Mouse (Mus musculus): ENCODE results near the gene Cisd1. TPM values are rescaled to one million over a fixed set of nuclear protein-coding genes. Genes with fewer than 3 reads are reported as not detected.

Cisd1 gene
- polyA plus RNA-seq, 1 experiment from 2014 or later = 88.0 TPM

GRCm38 (mm10) chr10:71284511-71285125 is 60.1 kb downstream of the Cisd1 start:
- H3K36me3 ChIP-seq = no peaks in the 10 kb centered on the region
- peak; percentile 77 for ATAC-seq (ENCODE audit: low FRiP score, low read depth)
- H3K4me1 ChIP-seq = peaks cover 27% of the 10 kb centered on the region
- peak overlapping the region; percentile 58; the same call in 1 of the 2 replicates for H3K27ac ChIP-seq
- peak overlapping the region; percentile 94 for H3K9ac ChIP-seq
- no peaks in the 10 kb centered on the region for H3K9me3 ChIP-seq
- H3K4me3 ChIP-seq = peak overlapping the region; percentile 93
- 0% methylated on average over 41 of the region's 41 CpGs for WGBS
- peaks cover 6% of the 10 kb centered on the region; the same call in 1 of the 2 replicates for H3K27me3 ChIP-seq
- H3K4me2 ChIP-seq (replicated peaks) = peak overlapping the region; percentile 74

GRCm38 (mm10) chr10:71284131-71284510 is 60.6 kb downstream of the Cisd1 start:
- Histone ChIP-seq H3K27ac (peak overlapping the region; percentile 58; the same call in 1 of the 2 replicates), H3K4me2 (replicated peaks) (peak overlapping the region; percentile 74), H3K27me3 (peaks cover 6% of the 10 kb centered on the region; the same call in 1 of the 2 replicates), H3K9ac (peak overlapping the region; percentile 94), H3K4me1 (peaks cover 27% of the 10 kb centered on the region), H3K36me3 (no peaks in the 10 kb centered on the region), H3K4me3 (peak overlapping the region; percentile 93), H3K9me3 (no peaks in the 10 kb centered on the region)
- ATAC-seq (ENCODE audit: low FRiP score, low read depth) = no peak
- 19% methylated on average over 8 of the region's 8 CpGs for WGBS

Other genes starting within 250 kb of the Cisd1 start
- 31.8 and 33.3 TPM in 2 replicates for gene Bicc1, start 185.3 kb downstream of the Cisd1 start, polyA plus RNA-seq (2015; fragmentation: Nextera tagmentation; extraction: Ambion mirVana)
- gene Tfam, start 106.7 kb downstream of the Cisd1 start, polyA plus RNA-seq (2015; fragmentation: Nextera tagmentation; extraction: Ambion mirVana) = 79.0 and 80.3 TPM in 2 replicates
- 69.2 and 73.5 TPM in 2 replicates for gene Ube2d1, start 59.7 kb downstream of the Cisd1 start, polyA plus RNA-seq (2015; fragmentation: Nextera tagmentation; extraction: Ambion mirVana)
- gene Ipmk, start 2.8 kb upstream of the Cisd1 start, polyA plus RNA-seq (2015; fragmentation: Nextera tagmentation; extraction: Ambion mirVana) = 10.2 and 11.2 TPM in 2 replicates

Measured in limb, embryonic 13.5 days (tissue).